Mouse (Mus musculus) midbrain, embryonic 12.5 days (tissue): ENCODE measurements around the gene Cox6b1. TPM values are rescaled to one million over a fixed set of nuclear protein-coding genes. Genes with fewer than 3 reads are reported as not detected.

ENCODE experiments used
- ATAC-seq: fragments of 200-750 bp; cut with Nextera tagmentation; 2 replicates; pipeline ENCODE4 v1.8.0; 2017; ENCODE audit warnings: low read depth, moderate TSS enrichment, moderate library complexity; ENCODE audit not compliant: low FRiP score
- H3K27ac ChIP-seq: fragments of 300-500 bp; sonication (generic); replicated peaks from 2 replicates; pipeline ENCODE4 v1.5.1; 2016; ENCODE audit warnings: mild to moderate bottlenecking
- H3K27me3 ChIP-seq: fragments of 300-500 bp; sonication (generic); 2 replicates; pipeline ENCODE4 v1.6.1; 2016; ENCODE audit warnings: mild to moderate bottlenecking
- H3K36me3 ChIP-seq: fragments of 300-500 bp; sonication (generic); 2 replicates; pipeline ENCODE4 v1.6.1; 2016
- H3K4me1 ChIP-seq: fragments of 300-500 bp; sonication (generic); 2 replicates; pipeline ENCODE4 v1.6.1; 2016
- H3K4me2 ChIP-seq: fragments of 300-500 bp; sonication (generic); replicated peaks from 2 replicates; pipeline ENCODE4 v1.6.1; 2016; ENCODE audit warnings: mild to moderate bottlenecking, moderate library complexity
- H3K4me3 ChIP-seq: fragments of 300-500 bp; sonication (generic); 2 replicates; pipeline ENCODE4 v1.5.1; 2016; ENCODE audit warnings: mild to moderate bottlenecking
- H3K9ac ChIP-seq: fragments of 300-500 bp; sonication (generic); replicated peaks from 2 replicates; pipeline ENCODE4 v1.6.1; 2016; ENCODE audit warnings: mild to moderate bottlenecking, moderate library complexity
- H3K9me3 ChIP-seq: fragments of 300-500 bp; sonication (generic); 2 replicates; pipeline ENCODE4 v1.6.1; 2016; ENCODE audit warnings: mild to moderate bottlenecking
- WGBS: fragments of 180-500 bp; shearing (Covaris S2); methylation state at CpG from one replicate; pipeline ENCODE4 v1.1.7; 2016; 5-methylcytosine and 5-hydroxymethylcytosine counted together
- polyA plus RNA-seq: library from polyadenylated mRNA; unstranded; fragments of >200 nt; fragmentation: Nextera tagmentation; extraction: Ambion mirVana; gene quantifications from 2 replicates; pipeline ENCODE4 v1.2.1, GENCODE M21; 2016

The Cox6b1 gene
- polyA plus RNA-seq, 1 experiment from 2014 or later, result 801 TPM

- Histone ChIP-seq H3K27ac (no peak overlapping the region), H3K4me2 (no peak overlapping the region), H3K4me3 (no peak overlapping the region), H3K4me1 (no peaks in the 10 kb centered on the region), H3K9me3 (no peaks in the 10 kb centered on the region), H3K9ac (no peak overlapping the region), H3K27me3 (no peaks in the 10 kb centered on the region), H3K36me3 (no peaks in the 10 kb centered on the region)
- no peak for ATAC-seq
- WGBS, result 38% methylated on average over 8 of the region's 8 CpGs
These were observed 18.1 kb downstream of the Cox6b1 start for GRCm38 (mm10) chr7:30607706-30608309.

DNA sequence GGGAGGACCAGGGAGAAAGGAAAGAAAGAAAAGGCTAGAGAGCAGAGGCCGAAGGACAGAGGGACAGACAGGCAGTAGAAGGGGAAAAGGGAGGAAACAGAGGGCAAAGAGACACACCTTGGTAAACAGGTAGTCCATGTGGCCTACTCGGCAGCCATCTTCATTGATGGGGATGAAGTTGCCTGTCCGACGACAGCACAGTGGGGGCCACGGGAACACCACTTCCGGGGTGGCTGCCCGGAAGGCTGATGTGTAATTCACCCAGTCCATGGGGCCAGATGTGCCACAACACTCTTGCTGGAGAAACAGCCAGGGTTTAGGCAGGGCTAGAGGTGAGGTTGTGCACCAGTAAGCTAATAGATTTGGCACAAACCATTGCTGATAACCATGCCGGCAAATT lies 21.0 kb downstream of the Cox6b1 start:
- Histone ChIP-seq H3K27me3 (no peaks in the 10 kb centered on the region), H3K27ac (no peak overlapping the region), H3K9me3 (no peaks in the 10 kb centered on the region), H3K4me3 (no peak overlapping the region), H3K4me2 (no peak overlapping the region), H3K9ac (no peak overlapping the region), H3K36me3 (no peaks in the 10 kb centered on the region), H3K4me1 (peaks cover 6% of the 10 kb centered on the region; the same call in 1 of the 2 replicates)
- ATAC-seq, result no peak
- WGBS, result 88% methylated on average over 8 of the region's 8 CpGs

GRCm38 (mm10) chr7:30604424-30604823 lies 21.5 kb downstream of the Cox6b1 start:
- H3K9me3 ChIP-seq, result no peaks in the 10 kb centered on the region
- ATAC-seq, result no peak
- 69% methylated on average over 8 of the region's 8 CpGs for WGBS
- no peak overlapping the region for H3K4me3 ChIP-seq
- H3K27me3 ChIP-seq, result no peaks in the 10 kb centered on the region
- H3K36me3 ChIP-seq, result no peaks in the 10 kb centered on the region
- H3K4me2 ChIP-seq, result no peak overlapping the region
- H3K27ac ChIP-seq, result no peak overlapping the region
- no peak overlapping the region for H3K9ac ChIP-seq
- peaks cover 10% of the 10 kb centered on the region for H3K4me1 ChIP-seq

DNA sequence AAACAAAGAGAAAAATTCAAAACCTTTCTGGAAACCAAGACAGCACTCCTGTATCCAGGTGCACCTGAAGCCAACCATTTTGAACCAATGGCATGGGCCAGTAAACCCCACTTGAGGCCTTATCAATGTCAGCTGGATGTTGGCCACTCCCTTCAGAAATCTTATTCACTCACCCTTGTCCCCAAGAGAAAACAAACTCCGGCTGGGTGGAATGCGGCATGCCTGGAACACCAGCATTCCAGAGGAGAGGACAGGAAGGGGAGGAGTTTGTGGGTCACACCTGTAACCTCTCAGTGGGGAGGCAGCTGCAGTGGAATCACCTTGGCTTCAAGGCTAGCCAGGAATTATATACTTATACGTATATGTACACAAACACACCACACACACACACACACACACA lies 23.4 kb downstream of the Cox6b1 start:
- no peaks in the 10 kb centered on the region for H3K9me3 ChIP-seq
- ATAC-seq, result no peak
- H3K4me2 ChIP-seq, result no peak overlapping the region
- H3K9ac ChIP-seq, result no peak overlapping the region
- H3K4me1 ChIP-seq, result peaks cover 10% of the 10 kb centered on the region
- no peaks in the 10 kb centered on the region for H3K36me3 ChIP-seq
- H3K27me3 ChIP-seq, result no peaks in the 10 kb centered on the region
- 65% methylated on average over 3 of the region's 3 CpGs for WGBS
- H3K4me3 ChIP-seq, result no peak overlapping the region
- H3K27ac ChIP-seq, result no peak overlapping the region

GRCm38 (mm10) chr7:30600651-30601050 lies 25.3 kb downstream of the Cox6b1 start:
- Histone ChIP-seq H3K4me2 (peak overlapping the region; percentile 38; the same call in 1 of the 2 replicates), H3K27ac (no peak overlapping the region), H3K27me3 (no peaks in the 10 kb centered on the region), H3K9me3 (no peaks in the 10 kb centered on the region), H3K9ac (peak overlapping the region; percentile 31; the same call in 1 of the 2 replicates), H3K4me3 (no peak overlapping the region), H3K4me1 (peaks cover 10% of the 10 kb centered on the region), H3K36me3 (no peaks in the 10 kb centered on the region)
- ATAC-seq, result no peak
- 77% methylated on average over 7 of the region's 7 CpGs for WGBS

GRCm38 (mm10) chr7:30599933-30600353 lies 26.0 kb downstream of the Cox6b1 start:
- 0 out of 2 replicates have a peak overlapping the region, but pooled peaks have one; percentile 25 for H3K27ac ChIP-seq
- H3K36me3 ChIP-seq, result no peaks in the 10 kb centered on the region
- peak overlapping the region; percentile 38 for H3K4me2 ChIP-seq
- H3K9ac ChIP-seq, result peak overlapping the region; percentile 31; the same call in 1 of the 2 replicates
- H3K27me3 ChIP-seq, result no peaks in the 10 kb centered on the region
- peak; percentile 99 for ATAC-seq
- no peaks in the 10 kb centered on the region for H3K9me3 ChIP-seq
- 2% methylated on average over 16 of the region's 16 CpGs for WGBS
- H3K4me1 ChIP-seq, result peaks cover 11% of the 10 kb centered on the region
- H3K4me3 ChIP-seq, result no peak overlapping the region

DNA sequence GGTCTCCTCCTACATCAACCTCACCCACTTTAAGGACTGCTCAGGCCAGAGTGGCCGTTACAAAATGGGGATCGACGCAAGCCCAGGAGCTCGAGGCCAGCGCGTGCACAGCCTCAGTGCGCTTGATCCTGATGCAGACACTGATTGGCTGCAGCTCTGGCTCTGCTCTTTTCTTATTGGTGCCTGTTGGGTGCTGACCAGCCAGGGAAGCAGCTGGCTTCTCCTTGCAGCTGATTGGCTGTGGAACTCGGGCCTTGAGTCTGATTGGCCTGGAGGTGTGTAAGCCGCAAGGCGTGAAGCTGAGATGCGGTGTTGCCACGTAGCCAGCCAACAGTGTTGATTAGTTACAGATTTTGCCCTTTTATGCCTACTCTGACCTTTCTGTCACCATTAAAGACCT lies 27.2 kb downstream of the Cox6b1 start, which contains the start of gene Zbtb32:
TSS of gene Zbtb32 (minus strand) at position 124 of the 400 bp plus-strand sequence.
- WGBS, result 93% methylated on average over 12 of the region's 12 CpGs
- H3K4me3 ChIP-seq, result no peak within 1 kb of the TSS
- no peaks in the 10 kb centered on the region for H3K9me3 ChIP-seq
- no peak within 1 kb of the TSS for H3K9ac ChIP-seq
- peak within 1 kb of the TSS; percentile 32 for H3K4me2 ChIP-seq
- ATAC-seq, result no peak
- 0 out of 2 replicates have a peak within 1 kb of the TSS, but pooled peaks have one; percentile 25 for H3K27ac ChIP-seq
- no peaks in the 10 kb centered on the region for H3K36me3 ChIP-seq
- H3K27me3 ChIP-seq, result no peaks in the 10 kb centered on the region
- H3K4me1 ChIP-seq, result peaks cover 13% of the 10 kb centered on the region

DNA sequence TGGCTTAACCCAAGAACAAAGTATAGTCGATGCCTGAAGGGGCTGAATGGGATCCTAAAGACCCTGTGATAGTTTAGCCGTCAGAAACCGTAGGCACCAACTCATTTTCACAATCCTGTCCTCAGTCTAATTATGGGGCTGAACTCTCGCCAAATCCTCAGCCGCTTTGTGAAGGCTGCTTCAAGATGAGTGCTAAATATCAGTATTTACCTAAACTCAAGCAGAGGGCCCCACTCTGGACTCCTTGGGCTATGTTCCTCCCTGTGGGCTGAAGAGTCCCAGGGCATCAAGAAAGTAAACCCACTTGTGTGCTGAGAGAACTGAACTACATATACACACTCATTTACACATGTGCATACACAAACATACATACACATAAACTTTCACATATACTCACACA lies 29.1 kb downstream of the Cox6b1 start:
- Histone ChIP-seq H3K27ac (no peak overlapping the region), H3K4me1 (peaks cover 13% of the 10 kb centered on the region), H3K27me3 (no peaks in the 10 kb centered on the region), H3K9me3 (no peaks in the 10 kb centered on the region), H3K4me3 (no peak overlapping the region), H3K36me3 (no peaks in the 10 kb centered on the region), H3K9ac (no peak overlapping the region), H3K4me2 (no peak overlapping the region)
- no peak for ATAC-seq
- WGBS, result 76% methylated on average over 5 of the region's 5 CpGs

- H3K9me3 ChIP-seq, result no peaks in the 10 kb centered on the region
- H3K4me1 ChIP-seq, result peaks cover 13% of the 10 kb centered on the region
- no peak for ATAC-seq
- no peak overlapping the region for H3K4me3 ChIP-seq
- no peaks in the 10 kb centered on the region for H3K27me3 ChIP-seq
- no peak overlapping the region for H3K4me2 ChIP-seq
- no peaks in the 10 kb centered on the region for H3K36me3 ChIP-seq
- no peak overlapping the region for H3K27ac ChIP-seq
- WGBS, result 83% methylated on average over 5 of the region's 5 CpGs
- H3K9ac ChIP-seq, result no peak overlapping the region
These were observed 29.9 kb downstream of the Cox6b1 start for GRCm38 (mm10) chr7:30596093-30596492.

DNA sequence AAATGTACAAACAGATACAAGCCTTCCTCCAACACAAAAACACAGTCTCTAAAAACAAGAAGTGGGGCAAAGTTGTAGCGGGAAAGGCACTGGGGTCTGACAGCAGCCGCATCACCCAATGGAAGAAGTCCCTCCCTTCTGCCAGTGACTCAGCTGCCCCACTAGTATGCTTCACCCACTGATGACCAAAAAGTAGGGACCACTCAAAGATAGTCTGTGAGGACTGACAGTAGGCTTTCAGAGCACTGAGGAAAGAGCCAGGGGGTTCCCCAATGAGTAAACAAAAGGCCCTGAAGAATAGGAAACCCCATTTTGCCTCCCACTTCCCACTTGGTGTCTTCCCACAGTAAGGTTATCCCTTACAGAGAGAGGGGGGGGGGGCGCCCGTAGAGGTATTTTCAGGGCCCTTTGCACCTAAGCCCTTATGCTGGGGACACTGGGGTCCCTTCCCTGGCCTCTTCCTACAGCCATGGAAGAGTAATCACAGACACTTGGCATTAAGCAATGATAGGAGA lies 31.4 kb downstream of the Cox6b1 start:
- H3K27ac ChIP-seq, result no peak overlapping the region
- no peak overlapping the region for H3K4me3 ChIP-seq
- no peak for ATAC-seq
- H3K27me3 ChIP-seq, result no peaks in the 10 kb centered on the region
- no peaks in the 10 kb centered on the region for H3K36me3 ChIP-seq
- no peaks in the 10 kb centered on the region for H3K9me3 ChIP-seq
- peaks cover 10% of the 10 kb centered on the region for H3K4me1 ChIP-seq
- no peak overlapping the region for H3K9ac ChIP-seq
- 68% methylated on average over 4 of the region's 4 CpGs for WGBS
- H3K4me2 ChIP-seq, result no peak overlapping the region

GRCm38 (mm10) chr7:30593579-30594509 lies 32.1 kb downstream of the Cox6b1 start:
- 0 out of 2 replicates have a peak overlapping the region, but pooled peaks have one; percentile 13 for H3K4me2 ChIP-seq
- peaks cover 10% of the 10 kb centered on the region for H3K4me1 ChIP-seq
- ATAC-seq, result no peak
- no peak overlapping the region for H3K4me3 ChIP-seq
- H3K9me3 ChIP-seq, result no peaks in the 10 kb centered on the region
- H3K27ac ChIP-seq, result 0 out of 2 replicates have a peak overlapping the region, but pooled peaks have one; percentile 54
- H3K27me3 ChIP-seq, result no peaks in the 10 kb centered on the region
- WGBS, result 76% methylated on average over 10 of the region's 10 CpGs
- no peak overlapping the region for H3K9ac ChIP-seq
- H3K36me3 ChIP-seq, result no peaks in the 10 kb centered on the region
